Mouse (Mus musculus) brown adipose tissue, adult 24 weeks (tissue): ENCODE measurements at regions not wholly inside any gene's neighbourhood (a gene's known extent, or its start where the extent isn't known, plus 50 kb on each side); places are given as distances from the start of the nearest gene placed in this dataset.

Experiments used
- H3K27ac ChIP-seq: fragments of 200-500 bp; replicated peaks from 2 replicates; pipeline ENCODE4 v1.5.1; 2012; ENCODE audit warnings: low read depth, mild to moderate bottlenecking, low read length
- H3K4me1 ChIP-seq: fragments of 200-500 bp; 2 replicates; pipeline ENCODE4 v1.6.1; 2012; ENCODE audit warnings: low read length, mixed read lengths; ENCODE audit not compliant: control insufficient read depth, insufficient read depth, insufficient read length
- H3K4me3 ChIP-seq: fragments of 200-500 bp; 2 replicates; pipeline ENCODE4 v1.5.1; 2012; ENCODE audit warnings: low read depth, mild to moderate bottlenecking, low read length, moderate library complexity; ENCODE audit not compliant: insufficient read depth

GRCm38 (mm10) chr4:47936470-47937125 lies 108.4 kb upstream of the Nr4a3 start:
- Histone ChIP-seq H3K4me3 (no peak overlapping the region), H3K4me1 (no peaks in the 10 kb centered on the region), H3K27ac (no peak overlapping the region)

DNA sequence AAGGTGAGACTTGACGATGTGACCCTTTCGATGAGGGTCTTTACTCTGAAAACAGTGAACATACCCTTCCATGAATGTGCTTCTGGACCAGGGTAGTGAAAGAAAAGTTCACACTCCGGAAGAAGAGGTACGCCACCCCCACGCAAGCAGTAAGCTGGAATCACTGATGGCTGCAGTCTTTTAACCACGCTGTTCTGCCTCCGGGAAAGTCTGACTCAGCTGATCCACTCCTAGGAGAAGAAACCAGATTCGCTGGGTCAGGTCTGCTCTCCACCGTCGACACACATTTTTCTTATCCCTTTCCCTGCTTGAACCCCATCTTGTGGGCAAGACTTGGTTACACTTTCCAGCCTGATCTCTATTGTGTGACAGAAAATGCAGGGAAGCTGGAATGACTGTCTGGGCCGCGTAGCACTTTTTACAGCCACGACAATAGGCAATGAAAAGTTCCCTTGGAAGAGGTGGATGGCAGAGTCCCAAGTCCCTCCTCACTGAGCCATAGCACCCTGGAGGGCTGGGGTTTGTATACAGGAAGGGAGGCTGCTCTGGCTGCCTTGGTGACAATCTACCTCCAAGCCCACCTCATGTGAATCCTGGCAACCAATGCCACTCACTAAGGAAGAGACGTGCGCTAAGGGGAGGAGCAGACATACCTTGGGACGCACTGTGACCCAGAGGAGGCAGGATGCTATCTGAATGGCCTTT lies 96.9 kb upstream of the Nr4a3 start:
- Histone ChIP-seq H3K4me1 (peaks cover 11% of the 10 kb centered on the region; the same call in 1 of the 2 replicates), H3K27ac (peak overlapping the region; percentile 96), H3K4me3 (peak overlapping the region; percentile 17)

DNA sequence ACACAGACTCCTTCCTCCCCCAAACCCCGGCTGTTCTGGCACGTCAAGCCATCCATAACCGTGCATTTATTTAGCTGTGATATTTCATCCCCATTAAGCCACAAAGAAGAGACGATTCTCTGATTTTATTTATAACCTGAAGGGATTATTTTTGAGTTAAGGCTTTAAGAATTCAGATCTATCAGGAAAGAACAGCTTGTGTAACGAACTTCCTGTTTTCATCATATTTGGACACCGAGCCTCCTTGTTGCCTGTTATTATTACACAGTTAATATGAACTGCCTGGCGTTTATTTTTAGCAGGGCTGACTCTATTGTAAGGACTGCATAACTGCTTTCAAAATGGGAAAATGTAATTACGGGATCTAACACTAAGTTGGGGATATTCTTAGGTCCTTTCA lies 96.2 kb upstream of the Nr4a3 start:
- peaks cover 11% of the 10 kb centered on the region; the same call in 1 of the 2 replicates for H3K4me1 ChIP-seq
- H3K4me3 ChIP-seq, result peak overlapping the region; percentile 28; the same call in 1 of the 2 replicates
- peak overlapping the region; percentile 96 for H3K27ac ChIP-seq

DNA sequence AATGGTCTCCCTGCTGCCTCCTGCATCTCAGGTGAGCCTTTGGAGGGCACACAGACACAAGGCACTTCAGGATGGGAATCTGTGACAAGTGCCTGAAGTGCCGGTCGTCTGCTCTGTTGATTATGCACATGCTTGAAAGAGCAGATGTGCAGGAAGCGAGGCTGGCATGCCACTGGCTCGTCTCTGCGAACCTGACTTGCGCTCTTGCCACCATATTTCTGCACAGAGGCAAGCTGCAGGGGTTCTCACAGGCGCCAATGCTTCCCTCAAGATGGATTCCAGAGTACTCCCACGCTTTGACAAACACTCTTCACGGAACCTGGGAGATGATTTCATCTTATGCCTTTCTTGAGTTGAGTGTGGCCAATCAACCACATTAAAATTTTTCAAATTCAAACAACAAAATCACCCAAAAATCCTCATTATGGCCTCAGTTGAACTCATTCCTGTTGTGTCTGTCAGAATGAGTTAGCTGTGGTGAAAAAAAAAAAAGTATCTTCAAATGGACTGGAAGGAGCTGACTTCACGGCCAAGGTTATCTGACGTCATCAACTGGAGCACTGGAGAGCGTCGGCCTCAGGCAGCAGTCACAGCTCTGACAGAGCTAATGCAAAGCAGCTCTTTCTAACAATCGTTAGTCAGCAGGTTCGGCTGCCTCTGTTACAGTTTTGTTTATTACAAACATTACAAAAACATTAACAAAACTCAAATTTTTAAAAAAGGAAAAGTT lies 90.2 kb upstream of the Nr4a3 start:
- Histone ChIP-seq H3K4me1 (no peaks in the 10 kb centered on the region), H3K27ac (no peak overlapping the region), H3K4me3 (no peak overlapping the region)

- no peak overlapping the region for H3K27ac ChIP-seq
- no peak overlapping the region for H3K4me3 ChIP-seq
- H3K4me1 ChIP-seq, result no peaks in the 10 kb centered on the region
Measured at GRCm38 (mm10) chr4:47964630-47965029, 80.3 kb upstream of the Nr4a3 start.

DNA sequence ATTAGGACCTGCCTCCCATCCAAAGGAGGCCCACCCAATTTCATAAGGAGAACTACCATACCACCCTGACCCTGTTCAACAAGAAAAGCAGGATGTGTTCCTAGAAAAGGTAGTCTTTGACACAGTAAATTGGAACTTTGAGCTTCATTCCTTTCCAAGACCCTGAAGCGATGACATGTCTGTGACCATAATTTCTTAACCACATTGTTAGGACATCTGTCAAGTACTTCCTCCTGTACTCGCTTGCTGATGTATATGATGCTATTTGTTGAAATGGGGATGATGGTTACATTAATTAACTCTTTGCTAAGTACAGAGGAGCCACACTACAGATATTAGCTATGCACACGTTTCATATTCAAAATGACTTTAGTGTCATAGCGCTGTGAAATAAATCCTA lies 73.1 kb upstream of the Nr4a3 start:
- no peaks in the 10 kb centered on the region for H3K4me1 ChIP-seq

DNA sequence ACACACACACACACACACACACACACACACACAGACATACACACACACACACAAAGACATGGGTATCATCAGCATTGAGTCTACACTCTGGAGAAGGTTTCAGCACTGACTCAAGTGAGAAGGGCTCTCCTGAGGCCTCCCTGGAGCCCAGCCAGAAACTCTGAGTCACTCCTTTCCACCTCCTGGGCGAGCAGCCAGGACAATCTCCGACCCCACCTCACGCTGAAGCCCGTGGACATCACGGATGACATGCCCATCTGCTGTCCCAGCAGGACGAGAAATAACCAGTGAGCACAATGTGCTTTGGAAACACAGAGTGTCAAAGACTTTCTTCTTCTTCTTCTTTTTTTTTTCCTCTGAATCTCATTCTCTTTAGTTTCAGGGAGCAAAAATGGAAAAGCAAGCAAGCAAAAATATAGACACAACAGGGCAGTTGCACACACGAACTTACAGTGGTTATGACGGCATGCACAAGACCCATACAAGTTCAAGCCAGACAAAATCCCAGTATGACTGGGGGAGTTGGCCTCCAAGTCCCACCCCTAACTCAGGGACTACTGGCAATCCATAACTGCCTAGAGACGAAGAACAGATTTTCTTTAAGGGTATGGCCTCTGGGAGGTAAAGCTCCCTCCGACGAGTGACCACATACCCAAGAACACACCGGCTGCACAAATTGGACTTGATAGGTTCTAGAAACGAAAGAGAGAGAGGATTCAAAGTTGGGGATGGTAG lies 65.2 kb upstream of the Nr4a3 start:
- Histone ChIP-seq H3K27ac (no peak overlapping the region), H3K4me3 (no peak overlapping the region), H3K4me1 (peaks cover 2% of the 10 kb centered on the region; the same call in 1 of the 2 replicates)

More for the DNA sequence above, 73.1 kb upstream of the Nr4a3 start:
- Histone ChIP-seq H3K4me3 (no peak overlapping the region), H3K27ac (no peak overlapping the region)
